Mouse (Mus musculus) gastrocnemius, postnatal 36 days (tissue): ENCODE measurements around the gene Rrp15. TPM values are rescaled to one million over a fixed set of nuclear protein-coding genes. Genes with fewer than 3 reads are reported as not detected.

Experiments used
- DNase-seq, 2 experiments: peaks; one replicate each; pipeline ENCODE4 v3.0.0; 2022
- intact Hi-C: fragments of 180-260 bp; cut with DNase I; formaldehyde crosslinking; loops from one replicate; pipeline ENCODE4 v1.15.1; 2025
- total RNA-seq, 2 experiments: library from RNA; stranded (reverse); gene quantifications; 2 replicates each; pipeline ENCODE4 v1.2.3; 2021

The Rrp15 gene
- total RNA-seq, 2 experiments from 2014 or later = 10.9 to 12.4 TPM

GRCm38 (mm10) chr1:186682606-186683005 is 66.6 kb downstream of the Rrp15 start:
- DNase-seq = no peak
- intact Hi-C loops = no loop called here

GRCm38 (mm10) chr1:186677614-186678013 is 71.5 kb downstream of the Rrp15 start:
- no peak for DNase-seq
- intact Hi-C loops = no loop called here

- intact Hi-C loops = no loop called here
Measured at GRCm38 (mm10) chr1:186676199-186676598, 73.0 kb downstream of the Rrp15 start.

GRCm38 (mm10) chr1:186675263-186675662 is 73.9 kb downstream of the Rrp15 start:
- intact Hi-C loops = no loop called here

More at GRCm38 (mm10) chr1:186676199-186676598, 73.0 kb downstream of the Rrp15 start:
- no peak for DNase-seq

GRCm38 (mm10) chr1:186674621-186675020 is 74.5 kb downstream of the Rrp15 start:
- intact Hi-C loops = no loop called here
- no peak for DNase-seq

More at GRCm38 (mm10) chr1:186675263-186675662, 73.9 kb downstream of the Rrp15 start:
- no peak for DNase-seq

DNA sequence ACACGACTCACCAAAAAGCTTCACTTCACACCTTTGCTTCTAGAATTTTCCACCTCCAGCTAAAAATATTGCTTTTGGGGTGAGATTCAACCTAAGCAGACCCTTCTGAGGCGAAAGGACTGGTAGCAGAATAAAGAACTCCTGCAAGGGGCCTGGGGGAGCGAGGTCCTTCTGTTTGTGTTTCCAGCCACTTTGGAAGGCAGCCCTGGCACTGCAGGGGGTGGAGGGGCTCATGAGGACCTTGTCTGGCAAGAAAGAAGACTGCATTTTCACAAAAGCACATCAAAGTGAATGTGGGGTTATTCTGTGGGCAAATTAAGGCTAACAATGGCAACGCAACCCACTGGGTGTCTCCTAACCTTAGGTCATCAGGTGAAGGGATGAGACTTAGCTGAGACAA is 76.0 kb downstream of the Rrp15 start:
- no peak for DNase-seq
- intact Hi-C loops = no loop called here

Other genes with a start within 250 kb of the Rrp15 start
- gene Tgfb2, start 43.4 kb downstream of the Rrp15 start, total RNA-seq = 10 to 100 TPM; 10.7 to 11.4 TPM
- gene D1Pas1, start 218.1 kb upstream of the Rrp15 start, total RNA-seq = not detected